Mouse (Mus musculus) retina, postnatal 7 days (tissue): Measurements from ENCODE around the gene Hist2h3c1.
"Not testable (repeated sequence)": the region's sequence is repeated elsewhere in the genome, so short reads cannot be mapped to it uniquely, and the experiment has no call there.

Experiments used
- DNase-seq: peaks from one replicate; pipeline ENCODE4 v3.0.0-alpha.2; 2012; ENCODE audit warnings: low read depth, low spot score

The Hist2h3c1 gene

DNA sequence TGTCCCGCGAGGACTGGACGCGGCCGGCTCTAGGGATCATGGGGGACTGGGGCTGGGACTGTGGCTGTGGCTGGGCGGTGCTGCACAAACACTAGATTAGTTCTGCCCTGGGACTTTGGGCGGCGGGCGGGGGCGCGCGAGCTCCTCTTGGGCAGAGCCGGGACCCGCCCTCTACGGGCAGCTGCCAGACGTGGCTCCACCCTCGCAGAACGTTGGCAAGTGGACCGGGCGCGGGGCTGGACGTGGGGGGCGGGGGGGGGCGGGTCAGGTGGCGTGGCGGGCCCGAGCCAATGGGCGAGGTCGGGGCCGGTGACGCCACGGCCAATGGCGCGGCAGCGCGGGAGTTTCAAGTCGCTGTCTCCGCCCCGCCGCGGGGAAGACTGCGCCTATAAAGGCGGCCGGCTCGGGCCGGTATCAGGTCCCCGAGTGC, at the start of gene Hist2h3c1:
Gene Hist2h3c1, plus strand, starts transcription at position 259 of the 430 bp plus-strand sequence.
- DNase-seq, result not testable (repeated sequence)

DNA sequence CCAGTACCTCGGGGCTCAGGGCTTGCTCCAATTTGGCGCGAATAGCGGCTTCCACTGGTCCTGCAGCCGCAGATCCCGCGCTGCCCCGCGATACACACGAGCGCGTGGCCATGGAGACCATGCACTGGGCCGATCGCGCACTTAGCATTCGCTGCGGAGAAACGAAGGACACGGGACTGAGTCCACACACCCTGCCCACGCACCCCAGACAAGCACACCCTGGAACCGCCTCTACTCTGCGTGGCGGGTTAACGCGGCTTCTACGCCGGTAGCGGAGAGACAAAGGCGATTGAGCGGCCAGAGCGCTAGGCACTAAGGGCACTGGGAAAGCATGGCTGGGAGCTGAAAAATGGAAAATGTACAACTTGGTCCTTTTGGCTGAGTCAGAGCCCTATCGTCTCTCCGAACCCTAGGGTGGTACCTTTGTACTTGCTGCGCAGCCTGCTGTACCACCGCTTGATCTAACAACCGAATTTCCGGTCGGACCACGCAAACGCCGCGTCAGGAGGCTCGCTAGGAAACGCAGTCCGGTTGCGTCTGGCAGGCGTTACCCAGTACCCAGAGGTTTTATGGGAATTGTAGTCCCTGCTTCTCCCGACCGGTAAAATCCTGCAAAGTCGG, 49.2 kb upstream of the Hist2h3c1 start:
- no peak for DNase-seq

DNA sequence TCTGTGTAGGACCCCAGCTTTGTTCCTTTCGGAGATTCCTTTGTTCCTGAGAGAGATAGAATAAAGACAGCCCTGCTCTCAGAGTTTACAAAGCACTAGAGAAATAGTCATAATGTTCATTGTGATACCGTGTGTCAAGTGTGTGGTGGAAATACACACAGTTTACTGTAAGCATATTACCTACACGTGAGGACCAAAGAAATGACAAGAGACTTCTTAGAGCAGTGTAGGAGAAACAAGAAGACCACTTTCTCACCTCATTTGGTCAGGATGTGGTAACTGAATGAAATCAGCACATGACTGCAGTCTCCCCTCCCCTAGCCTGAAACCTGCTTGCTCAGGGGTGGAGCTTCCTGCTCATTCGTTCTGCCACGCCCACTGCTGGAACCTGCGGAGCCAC, 48.3 kb upstream of the Hist2h3c1 start:
- no peak for DNase-seq

DNA sequence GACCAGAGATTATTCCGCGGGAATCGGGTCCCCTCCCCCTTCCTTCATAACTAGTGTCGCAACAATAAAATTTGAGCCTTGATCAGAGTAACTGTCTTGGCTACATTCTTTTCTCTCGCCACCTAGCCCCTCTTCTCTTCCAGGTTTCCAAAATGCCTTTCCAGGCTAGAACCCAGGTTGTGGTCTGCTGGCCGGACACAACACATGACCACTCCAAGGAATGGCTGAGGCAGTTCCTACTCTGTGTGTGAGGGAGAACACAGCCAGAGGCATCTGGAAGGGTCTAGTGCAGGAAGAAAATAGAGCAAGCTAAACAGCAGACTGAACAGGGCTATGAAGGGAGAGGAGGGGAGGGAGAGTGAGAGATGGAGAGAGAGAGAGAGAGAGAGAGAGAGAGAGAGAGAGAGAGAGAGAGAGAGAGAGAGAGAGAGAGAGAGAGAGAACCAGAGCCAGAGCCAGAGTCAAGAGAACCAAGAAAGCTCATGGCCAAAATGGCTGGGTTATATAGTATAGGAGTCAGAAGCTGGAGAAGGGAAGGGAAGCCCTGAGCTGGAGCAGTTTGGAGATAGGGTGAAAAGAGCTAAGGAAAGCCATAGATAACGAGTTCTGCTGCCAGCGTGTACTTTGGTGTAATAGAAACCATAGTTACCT, 47.8 kb upstream of the Hist2h3c1 start:
- not testable (repeated sequence) for DNase-seq

DNA sequence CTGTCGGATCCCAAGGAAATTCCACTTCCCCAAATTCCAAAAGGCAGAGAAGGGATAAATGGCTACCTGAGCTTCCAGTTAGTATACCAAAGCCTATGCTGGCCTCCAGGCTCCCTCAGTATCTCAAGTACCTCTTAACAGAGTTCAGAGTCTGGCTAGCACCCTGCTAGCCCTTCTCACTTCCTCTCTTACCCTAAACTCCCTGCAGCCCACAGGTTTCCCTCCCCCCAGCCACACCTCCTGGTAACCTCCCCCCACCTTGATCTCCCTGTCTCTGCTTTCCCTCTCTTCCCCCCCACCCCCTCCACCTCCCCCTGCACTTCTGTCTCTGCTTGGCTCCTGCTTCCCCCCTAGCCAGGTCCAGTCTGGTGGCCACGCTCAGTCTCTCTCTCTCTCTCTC, 46.8 kb upstream of the Hist2h3c1 start:
- DNase-seq, result no peak

DNA sequence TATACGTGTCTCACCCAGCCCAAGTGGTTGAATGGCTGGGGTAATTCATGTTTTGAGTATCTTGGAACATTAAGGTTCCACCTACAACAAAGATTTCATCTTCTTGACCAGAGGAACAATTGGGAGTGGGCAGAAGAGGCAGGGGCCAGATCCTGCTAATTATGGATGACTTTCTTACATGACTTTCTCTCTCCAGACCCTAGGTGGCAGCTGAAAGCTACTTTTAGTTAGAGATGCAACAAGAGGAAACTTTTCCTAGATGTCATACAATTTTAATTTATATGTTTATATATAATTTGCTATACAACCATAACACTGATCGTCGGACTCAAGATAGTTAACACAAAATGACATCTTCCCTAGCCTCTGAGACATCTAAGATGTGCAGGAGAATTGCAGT, 38.7 kb upstream of the Hist2h3c1 start:
- no peak for DNase-seq

DNA sequence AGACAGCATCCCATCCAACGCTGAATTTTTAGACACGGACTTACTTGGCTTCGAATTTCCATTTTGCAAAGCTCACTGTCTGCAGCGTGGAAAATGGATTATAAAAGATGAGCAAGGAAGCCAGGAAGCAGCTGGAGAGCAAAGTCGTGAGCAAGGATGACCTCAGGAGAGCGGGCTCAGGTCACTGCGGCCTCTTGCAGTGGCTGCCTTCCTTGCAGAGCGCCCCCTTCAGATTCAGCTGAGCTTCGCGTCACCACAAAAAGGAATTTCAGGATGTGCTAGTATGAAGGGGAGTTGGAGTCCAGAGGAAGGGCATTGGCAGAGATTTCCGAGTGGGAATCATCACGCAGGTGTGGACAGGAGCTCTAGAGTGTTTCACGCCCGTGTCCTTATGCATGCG, 37.2 kb upstream of the Hist2h3c1 start:
- no peak for DNase-seq

DNA sequence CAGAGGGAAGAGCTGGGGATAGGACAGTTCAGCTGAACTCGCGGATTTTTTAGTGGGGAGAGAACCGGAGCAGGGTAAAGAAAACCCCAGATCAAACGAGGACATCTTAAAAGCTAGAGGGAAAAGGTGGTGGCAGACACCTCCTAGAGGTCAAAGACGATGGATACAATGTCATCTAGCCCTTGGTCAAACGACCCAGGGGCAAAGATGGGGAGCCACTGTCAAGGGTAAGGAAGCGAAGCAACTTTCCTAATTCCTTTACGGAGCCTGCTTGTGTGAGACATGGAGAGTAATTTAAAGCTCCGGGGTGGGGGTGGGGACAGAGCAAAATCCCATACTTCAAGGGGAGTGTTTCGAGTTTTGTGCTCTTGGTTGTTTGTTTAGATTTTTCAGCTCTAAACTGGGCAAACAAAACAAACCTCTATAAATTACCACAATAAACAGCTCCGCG, 27.3 kb upstream of the Hist2h3c1 start:
- DNase-seq, result peak; percentile 9

DNA sequence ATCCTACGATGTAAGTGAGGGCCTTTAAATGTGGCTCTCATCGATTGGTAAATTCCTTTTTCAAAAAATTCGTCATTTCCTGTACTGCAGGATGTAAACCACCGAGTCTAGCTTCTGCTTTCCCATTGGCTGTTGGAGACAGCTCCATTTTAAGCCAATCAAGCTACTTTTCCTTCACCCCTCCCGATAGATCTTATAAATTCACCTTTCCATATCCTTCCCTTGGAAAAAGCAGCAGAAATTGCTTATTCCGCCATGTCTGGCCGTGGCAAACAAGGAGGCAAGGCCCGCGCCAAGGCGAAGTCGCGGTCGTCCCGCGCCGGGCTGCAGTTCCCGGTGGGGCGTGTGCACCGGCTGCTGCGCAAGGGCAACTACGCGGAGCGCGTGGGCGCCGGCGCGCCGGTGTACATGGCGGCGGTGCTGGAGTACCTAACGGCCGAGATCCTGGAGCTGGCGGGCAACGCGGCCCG, 26.8 kb upstream of the Hist2h3c1 start, which contains the start of the genes Bola1 and Hist2h2ab:
Gene Bola1, minus strand, starts transcription at position 49 of the 470 bp plus-strand sequence.
Gene Hist2h2ab, plus strand, starts transcription at position 205 of the 470 bp plus-strand sequence.
- DNase-seq, result peak; percentile 68

DNA sequence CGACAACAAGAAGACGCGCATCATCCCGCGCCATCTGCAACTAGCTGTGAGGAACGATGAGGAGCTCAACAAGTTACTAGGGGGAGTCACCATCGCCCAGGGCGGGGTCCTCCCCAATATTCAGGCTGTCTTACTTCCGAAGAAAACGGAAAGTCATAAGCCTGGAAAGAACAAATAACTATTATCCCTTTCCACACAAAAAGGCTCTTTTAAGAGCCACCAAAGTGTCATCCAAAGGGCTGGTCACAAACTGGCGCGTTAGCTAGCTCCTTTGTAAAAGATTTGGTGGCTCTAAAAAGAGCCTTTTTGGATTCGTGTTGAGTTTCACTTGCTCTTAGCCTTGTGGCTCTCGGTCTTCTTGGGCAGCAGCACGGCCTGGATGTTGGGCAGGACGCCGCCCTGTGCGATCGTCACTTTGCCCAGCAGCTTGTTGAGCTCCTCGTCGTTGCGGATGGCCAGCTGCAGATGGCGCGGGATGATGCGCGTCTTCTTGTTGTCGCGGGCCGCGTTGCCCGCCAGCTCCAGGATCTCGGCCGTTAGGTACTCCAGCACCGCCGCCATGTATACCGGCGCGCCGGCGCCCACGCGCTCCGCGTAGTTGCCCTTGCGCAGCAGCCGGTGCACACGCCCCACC, 26.2 kb upstream of the Hist2h3c1 start:
- DNase-seq, result peak; percentile 16

DNA sequence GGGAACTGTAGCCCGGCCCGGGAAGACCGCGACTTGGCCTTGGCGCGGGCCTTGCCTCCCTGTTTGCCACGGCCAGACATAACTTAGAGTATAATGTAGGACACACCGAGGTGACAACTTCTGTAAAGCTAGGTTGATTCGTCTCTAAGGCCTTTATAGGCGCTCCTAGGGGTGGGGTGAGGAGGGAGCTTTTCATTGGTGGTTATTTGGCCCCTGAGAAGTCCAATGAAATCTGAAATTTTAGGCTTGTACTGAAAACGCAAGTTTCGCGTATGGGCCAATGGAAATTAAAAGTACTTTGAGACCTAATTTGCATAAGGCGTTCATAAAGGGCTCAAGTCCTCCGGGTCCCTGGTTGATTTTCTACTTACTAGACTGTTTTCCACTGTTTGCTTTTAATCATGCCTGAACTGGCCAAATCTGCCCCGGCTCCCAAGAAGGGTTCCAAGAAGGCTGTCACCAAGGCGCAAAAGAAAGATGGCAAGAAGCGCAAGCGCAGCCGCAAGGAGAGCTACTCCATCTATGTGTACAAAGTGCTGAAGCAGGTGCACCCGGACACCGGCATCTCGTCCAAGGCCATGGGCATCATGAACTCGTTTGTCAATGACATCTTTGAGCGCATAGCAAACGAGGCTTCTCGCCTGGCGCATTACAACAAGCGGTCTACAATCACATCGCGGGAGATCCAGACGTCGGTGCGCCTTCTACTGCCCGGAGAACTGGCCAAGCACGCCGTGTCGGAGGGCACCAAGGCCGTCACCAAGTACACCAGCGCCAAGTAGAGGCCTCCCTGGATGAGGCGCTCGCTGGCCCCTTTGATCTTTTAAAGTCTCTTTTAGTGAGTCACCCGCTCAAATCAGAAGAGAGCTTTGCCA, 25.5 kb upstream of the Hist2h3c1 start, which contains the start of the genes Hist2h2ac and Hist2h2be:
Gene Hist2h2ac, minus strand, starts transcription at position 116 of the 875 bp plus-strand sequence.
Gene Hist2h2be, plus strand, starts transcription at position 355 of the 875 bp plus-strand sequence.
- peak; percentile 41 for DNase-seq

DNA sequence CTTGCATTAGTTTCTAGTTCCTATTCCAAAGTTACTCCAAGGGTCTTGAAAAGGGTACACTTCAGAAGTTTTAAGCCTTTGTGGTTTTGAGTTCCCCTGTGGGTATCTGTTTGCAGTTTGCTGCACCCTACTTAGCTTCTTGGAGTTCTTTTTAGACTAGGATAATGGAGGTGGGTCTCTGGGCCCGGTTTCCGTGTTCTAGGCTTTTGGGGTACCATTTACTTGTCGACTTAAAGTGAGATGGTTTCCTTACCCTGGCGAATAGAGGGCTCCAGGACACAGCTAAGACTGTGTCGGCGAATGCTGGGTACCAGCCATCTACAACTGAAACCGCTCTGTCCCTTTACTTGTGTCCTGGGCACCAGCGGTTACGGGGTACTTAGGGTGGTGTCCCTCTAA, 24.8 kb upstream of the Hist2h3c1 start:
- no peak for DNase-seq

DNA sequence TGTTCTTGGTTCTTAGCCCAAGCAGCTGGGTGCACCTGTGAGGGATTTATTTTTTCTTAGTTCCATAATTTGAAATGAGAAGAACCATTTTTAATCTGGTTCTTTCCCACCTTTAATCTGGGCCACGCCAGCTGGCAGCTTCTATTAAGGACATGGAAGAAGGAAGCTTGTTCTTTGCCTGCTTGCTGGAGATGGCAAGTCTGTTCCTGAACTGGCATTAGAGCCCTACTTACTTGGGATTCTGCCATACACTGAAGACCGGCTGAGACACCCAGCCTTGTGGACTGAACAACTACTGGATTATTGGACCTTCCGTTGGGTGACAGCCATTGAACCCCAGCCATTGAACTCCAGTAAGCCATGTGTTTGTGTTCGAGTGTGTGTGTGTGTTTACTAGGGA, 23.7 kb upstream of the Hist2h3c1 start:
- DNase-seq, result no peak

DNA sequence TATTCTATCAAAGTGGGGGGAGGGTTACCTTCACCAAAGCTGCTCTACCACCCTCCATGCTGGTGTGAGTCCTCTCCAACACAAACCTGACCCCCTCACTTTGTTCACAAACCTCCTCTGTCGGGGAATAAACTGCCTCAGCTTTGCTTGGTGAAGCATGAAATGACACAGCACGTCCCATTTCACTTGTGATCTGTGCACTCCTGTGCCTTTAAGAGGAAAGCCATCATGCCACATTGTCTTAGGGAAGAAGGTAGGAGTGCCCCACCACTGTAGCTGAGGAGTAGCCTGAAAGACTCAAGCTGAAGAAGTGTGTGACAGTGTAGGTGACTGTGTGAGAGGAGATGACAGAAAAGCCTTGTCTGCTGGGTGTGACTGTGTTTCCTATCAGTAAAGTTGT, 21.1 kb upstream of the Hist2h3c1 start:
- no peak for DNase-seq

DNA sequence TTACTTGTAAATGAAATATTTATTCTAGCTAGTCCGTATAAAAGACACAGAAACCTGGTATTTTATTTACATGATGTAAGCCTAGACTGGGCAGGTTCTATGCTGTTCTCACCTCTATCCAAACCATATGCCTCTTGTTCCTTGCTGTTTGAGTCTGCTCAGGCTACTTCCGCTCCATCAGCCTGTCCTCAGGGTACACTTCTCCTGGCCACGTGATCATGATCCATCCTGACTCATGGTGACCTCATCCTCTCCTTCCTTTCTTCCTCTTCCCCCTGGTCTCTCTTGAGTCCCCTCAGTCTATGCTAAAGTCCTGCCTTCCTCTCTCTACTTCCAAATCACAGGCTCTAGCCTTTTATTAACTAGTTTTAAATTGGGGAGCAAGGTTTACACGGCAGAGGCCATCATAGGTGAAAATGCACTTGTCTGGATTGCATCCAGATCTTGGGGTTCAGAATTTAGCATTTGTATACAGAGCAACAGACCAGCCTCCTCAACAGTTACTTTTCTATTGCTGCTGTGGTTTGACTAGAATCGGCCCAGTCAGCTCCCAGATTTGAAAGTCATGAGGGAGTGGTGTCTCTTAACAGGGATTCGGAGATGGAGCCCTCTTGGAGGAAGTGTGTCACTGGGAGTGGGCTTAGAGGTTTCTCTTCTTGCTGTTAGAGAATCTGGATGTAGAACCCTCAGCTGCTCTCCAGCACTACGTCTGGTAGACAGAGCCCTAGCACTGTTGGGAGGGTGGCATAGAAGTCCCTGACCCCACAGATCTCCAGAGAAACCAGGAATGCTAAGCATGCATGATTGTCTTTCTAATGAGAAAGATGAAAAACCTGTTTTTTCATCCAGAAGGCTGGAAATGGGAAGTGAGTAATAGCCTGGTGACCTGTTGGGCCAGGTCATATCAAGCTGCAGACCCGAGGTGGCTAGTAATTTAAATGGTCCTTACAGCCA, 19.5 kb upstream of the Hist2h3c1 start:
- no peak for DNase-seq

DNA sequence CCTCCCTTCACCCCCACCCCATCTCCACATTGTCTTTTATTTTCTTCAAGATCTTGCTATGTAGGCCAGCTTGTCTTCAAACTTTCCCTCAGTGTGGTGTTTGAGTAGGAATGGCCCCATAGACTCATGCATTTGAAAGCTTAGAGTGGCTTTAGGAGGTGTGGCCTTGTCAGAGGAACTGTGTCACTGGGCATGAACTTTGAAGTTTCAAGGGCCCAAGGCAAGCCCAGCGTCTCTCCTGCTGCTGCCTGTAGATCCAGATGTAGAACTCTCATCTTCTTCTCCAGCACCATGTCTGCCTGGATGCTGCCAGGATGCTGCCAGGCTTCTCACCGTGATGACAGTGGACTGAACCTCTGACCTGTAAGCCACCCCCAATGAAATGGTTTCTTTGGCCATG, 17.7 kb upstream of the Hist2h3c1 start:
- no peak for DNase-seq

DNA sequence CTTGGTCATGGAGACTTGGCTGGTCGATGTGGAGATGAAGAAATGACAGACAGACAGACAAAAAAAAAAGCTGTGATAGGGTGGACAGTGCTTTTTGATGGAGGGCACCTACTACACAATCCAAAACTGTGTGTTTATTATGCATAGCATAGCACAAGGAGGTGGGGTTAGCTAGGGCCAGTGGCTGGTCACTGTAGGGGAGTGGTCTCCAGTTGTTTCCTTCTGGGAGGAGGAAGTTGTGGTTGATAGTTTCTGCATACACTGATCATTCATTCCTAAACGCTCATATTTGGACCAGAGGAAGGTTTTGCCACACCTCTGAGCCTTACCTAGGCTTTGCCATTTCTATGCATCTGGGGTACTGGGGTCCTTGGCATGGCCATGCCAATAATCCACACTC, 16.1 kb upstream of the Hist2h3c1 start:
- DNase-seq, result no peak

DNA sequence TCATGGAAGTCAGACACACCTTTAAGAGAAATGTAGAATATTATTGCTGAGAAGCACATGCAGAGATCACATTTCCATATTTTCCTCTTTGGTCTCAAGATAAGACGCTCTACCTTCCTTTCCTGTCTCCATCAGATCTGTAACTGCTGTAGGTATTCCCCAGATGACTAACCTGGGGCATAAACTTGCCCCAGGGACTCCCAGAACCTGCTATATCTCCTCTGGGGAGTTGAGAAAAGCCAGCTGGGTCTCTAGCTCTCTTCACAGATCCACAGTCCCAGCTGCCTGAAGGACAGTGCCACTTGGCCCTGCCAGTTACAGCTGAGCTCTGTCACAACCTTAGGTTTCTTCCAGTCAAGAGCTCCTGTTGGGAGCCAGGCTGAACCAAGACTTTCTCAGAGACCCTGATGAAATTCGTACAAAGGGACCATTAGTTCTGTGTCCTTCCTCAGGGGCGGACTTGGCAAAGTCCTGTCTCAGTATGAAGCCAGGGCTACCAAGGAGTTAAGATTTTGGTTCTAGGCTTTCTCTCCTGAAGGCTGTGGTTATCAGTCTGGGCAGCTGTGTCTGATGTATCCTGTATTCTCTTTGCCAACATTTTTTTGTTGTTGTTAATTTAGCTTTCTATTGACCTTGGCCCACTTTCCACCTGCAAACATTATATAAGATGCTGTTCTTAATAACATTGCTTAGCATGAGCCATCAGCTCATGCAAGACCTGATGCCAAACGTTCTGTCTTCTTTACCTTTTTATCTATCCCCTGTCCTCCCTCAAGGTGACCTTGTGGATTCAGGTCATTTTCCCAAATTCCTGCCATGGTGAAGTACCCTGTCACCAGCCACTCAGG, 15.4 kb upstream of the Hist2h3c1 start:
- DNase-seq, result no peak

DNA sequence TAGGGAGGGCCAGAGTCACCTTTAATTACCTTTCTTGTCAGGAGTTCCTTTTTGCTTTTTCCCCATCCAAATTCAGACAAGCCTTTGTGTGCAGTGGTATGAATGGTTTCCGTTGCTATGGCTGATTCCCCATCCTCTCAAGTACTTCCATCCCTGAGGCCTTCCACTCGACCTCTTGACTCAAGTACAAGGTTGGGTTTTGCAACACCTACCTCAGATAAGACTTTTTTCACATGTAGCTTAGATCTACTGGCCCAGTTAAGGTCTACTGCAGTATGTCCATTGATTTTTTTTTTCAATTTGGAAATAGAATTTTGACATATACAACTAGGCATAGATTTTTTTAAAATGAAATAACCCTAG, 14.7 kb upstream of the Hist2h3c1 start:
- no peak for DNase-seq
